Mouse (Mus musculus) cerebellum, adult 11-12 months (tissue): ENCODE data around the gene Med26.

Experiments
- DNase-seq: peaks from one replicate; pipeline ENCODE4 v3.0.0; 2022

Gene Med26

DNA sequence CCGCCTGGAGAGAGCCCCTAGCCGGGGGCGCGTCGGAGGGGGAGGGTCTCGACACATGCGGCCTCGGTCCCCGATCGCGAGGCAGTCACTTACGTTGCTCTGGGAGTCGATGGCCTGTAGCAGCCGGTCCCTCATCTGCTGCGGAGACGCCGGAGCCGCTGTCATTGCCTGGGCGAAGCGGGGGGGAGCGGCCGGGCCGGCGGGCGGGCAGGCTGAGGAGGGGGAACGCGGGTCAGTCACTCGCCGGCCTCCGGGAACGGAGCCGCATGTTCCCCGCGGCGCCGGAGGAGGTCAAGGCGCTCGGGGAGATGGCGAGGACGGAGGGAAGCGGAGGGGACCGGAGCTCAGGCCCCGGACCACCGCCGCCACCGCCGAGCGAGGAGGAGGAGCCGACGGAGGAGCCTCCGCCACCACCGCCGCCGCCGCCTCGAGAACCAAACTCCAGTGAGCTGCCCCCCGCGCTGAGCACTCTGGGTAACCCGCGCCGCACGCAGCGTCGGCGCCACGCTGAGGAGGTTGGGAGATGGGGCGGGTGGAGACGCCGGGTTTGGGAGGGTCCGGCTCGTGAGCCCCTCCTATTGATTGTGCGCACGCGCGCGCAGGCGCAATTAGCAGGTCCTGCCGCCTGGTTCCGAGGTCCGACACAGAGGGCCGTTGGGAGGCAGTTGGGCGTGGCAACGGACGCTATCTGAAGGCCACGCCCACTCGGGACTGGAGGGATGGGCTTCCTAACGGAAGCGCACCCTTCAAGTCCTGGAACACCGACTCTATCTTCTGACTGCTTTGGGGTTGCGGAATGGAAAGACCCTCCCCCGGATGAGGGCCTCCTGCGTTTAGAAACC lies at the start of gene Med26:
TSS of gene Med26 (minus strand) at position 469 of the 842 bp plus-strand sequence.
- DNase-seq = peak; percentile 99

DNA sequence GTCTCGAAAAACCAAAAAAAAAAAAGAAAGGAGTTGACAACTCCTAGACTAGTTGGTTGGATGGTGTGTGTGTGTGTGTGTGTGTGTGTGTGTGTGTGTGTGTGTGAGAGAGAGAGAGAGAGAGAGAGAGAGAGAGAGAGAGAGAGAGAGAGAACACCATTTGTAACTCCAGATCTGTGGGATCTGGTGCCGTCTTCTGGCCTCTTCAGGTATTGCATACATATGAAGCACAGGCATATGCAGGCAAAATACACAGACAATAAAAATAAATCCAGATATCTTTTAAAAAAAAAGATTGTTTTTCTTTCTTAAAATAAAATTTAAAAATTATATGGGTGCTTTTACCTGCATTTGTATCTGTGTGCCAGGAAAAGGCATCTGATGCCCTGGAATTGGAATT lies 42.1 kb upstream of the Med26 start:
- DNase-seq = no peak

DNA sequence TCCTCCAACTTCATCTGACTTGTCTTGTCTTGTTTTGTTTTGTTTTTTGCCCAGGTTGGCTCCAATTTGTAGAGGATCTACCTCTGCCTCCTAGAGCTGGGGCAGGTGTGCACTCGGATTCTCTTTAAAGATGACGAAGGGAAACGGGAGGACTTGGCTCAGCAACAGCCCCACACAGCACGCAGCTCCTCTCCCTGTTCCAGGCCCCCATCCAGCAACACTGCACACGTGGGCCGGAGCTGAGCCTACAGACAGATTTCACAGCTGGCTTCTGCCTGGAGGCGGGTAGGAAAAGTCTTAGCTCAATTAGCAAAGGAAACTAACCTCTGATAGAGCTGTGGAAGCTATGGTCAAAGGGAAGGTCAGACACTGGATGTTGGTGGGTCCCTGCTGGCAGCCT lies 41.2 kb upstream of the Med26 start:
- no peak for DNase-seq

DNA sequence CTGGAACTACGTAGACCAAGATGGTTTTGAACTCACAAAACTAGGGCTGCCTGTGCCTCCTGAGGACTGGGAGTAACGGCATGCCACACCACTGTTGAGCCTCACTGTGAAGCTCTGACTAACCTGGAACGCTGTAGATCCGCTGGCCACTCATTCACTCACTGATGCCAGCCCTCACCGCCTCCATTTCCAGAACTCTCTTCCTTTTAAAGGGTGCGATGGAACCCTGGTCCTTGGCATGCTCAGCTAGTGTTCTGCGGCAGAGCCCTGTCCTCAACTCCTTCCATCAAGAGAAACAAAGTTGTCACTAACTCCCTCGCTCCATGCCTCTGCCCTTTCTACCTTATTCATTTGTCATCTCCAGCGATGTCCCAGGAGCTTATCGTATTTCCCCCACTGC lies 40.8 kb upstream of the Med26 start:
- no peak for DNase-seq

DNA sequence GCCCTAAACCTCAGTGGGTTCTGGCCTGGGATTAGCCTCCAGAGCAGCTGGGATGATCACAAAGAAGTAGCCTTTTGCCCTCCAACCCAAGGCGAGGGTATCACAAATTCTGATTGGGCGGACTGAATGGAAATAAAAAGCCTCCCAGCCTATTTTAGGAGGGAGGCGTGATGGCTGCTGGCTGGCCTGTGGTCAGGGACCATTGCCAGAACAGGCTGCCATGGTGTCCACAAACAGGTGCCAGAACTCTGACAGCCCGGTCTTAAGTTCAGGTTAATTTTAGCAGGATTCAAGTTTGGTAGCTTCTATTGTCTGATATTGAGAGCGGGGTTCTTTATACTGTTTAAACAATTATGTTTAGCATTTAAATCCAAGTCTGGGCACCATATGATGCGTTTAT lies 39.7 kb upstream of the Med26 start:
- DNase-seq = peak; percentile 41

DNA sequence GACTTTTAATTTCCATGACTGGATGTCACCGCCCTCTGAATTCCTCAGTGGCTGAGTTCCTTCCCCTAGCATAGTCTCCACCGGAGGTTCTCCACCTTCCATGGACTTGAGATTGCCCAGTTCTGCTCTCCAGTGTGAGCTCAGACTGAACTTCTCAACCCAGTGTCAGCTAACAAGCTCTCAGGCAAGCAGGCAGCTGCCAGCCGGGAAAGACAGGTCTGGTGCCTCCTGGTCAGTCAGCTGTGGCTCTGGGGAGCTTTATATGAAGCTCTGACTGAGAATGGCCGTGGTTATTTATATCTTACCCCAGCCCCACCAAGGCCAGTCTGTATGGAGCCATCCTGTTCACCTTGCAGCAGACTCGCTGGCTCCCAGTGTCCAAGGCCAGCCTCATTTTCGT lies 36.3 kb upstream of the Med26 start:
- no peak for DNase-seq

DNA sequence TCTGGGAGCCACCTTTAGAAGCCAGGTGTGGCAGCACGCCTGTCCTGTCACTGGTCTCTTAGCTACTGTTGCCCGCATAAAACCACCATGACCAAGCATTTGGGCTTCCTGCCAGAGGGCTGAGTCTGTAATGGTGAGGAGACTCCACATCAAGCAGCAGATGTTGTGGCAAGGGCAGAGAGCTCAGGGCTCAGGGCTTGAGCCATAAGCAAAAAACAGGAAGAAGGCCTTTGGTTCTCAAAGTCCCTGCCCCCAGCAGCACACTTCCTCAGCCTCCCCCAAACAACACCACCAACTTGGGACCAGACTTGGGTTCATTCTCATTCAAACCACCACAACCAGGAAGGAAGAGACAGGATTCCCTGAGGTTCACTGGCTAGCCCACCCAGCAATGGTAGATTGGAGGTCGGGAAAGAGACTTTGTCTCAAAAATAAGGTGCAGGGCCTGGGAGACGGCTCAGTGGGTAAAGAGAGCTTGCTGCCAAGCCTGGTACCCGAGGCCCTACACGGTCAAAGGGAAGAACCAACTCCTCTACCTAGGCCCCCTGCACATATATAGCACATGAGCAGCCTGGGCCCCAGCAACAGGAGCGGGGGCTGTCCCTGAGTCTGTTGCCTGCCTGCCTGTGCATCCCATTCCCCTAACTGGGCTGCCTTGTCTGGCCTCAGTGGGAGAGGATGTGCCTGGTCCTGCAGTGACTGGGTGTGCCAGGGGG lies 35.1 kb upstream of the Med26 start:
- no peak for DNase-seq

DNA sequence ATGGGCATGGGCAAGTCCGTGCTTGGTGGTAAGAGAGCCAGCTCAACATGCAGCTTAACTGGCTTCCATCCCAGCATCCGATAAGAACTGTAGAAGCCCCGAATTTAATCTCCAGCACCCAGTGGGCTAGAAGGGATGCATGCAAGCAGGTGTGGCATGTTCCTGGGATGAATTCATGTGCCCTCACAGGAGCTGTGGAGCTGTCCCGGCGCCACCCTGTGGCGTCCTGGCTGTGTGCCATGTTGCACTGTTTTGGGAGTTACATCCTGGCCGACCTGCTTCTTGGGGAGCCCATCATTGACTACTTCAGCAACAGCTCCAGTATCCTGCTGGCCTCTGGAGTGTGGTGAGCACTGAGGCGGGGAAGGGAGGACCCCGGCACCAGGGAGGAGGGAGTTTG lies 31.3 kb upstream of the Med26 start:
- DNase-seq = no peak

DNA sequence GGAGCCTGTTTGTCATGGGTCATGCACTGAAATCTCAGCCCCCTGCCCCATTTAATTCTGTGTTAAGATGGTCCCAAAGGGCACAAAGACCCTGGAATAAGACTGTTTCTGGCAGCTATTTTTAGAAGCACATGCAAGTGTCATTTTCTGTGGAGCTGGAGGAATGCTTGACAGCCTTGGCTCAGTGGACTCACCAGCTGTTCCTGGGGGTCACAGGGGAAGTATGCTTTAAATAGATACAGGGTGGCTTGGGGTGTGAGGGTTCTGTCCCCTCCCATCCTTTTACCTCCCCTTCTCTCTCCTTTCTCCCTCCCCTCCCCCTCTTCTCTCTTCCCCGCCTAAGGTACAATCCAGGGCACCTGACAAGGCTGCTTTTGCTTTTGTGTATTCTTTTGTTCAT lies 29.9 kb upstream of the Med26 start:
- no peak for DNase-seq

DNA sequence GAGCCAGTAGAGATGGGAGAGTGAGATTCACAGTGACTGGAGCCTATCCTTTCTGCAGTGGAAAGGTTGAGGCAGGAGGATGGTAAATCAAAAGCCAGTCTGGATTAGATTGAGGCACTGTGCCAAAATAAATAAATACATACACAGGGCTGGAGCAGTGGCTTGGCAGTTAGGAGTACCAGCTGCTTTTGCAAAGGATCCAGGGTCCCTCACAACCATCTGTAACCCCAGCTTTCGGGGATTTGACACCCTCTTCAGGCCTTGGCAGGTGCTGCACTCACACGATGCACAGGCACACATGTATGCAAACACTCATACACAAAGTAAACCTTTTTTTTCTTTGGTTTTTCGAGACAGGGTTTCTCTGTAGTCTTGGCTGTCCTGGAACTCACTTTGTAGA lies 29.2 kb upstream of the Med26 start:
- DNase-seq = no peak

DNA sequence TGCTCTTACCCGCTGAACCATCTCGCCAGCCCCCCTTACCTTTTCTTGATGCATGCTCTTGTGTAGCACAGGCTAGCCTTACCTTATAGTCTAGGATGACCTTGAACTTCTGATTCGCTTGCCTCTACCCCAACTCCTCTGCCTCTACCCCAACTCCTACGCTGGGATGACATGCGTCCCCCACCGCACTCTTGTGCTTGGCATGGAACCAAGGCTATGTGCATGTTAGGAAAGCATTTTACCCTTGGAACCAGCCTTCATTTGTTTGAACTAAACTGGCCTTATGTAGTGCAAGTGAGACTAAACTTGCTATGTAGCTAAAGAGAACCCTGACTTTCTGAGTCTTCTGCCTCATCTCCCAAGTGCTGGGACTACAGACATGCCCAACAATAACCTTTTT lies 27.8 kb upstream of the Med26 start:
- no peak for DNase-seq

DNA sequence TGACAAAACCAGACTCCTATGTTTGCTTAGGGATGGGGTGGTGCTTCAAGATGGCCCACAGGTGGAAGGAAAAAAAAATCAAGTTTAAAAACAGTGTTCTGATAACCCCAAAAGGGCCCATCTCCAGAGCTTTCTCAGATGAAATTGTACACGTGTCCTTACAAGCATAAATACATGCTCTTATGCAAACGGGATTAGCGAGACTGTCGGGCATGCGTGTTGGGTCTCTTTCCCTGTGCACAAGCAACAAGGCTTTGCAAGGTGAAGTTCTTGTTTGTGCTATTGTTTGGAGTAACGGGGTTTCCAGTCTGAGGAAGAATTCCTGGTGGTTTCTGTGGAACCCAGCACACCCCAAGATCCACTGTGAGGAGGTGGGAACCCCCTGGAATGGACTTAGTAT lies 25.4 kb upstream of the Med26 start:
- no peak for DNase-seq

DNA sequence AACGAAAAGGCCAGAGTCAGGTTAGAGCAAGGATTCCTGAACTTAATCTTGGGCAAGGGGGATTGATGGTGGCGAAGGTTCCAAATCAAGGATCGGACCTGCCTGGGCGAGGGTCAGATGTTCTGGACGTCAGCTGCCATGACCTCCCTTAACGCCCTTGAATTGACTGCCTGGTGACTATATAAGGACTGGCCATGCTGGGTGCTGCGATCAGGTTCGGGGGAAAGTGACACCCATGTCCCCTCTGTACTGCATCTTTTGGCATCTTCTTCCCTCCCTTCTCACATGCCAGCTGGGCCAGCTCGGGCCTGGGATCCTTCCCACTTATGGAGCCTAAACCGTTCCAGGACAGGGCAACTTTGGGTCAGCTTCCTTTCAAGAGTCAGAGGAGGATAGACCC lies 24.4 kb upstream of the Med26 start:
- peak; percentile 60 for DNase-seq

DNA sequence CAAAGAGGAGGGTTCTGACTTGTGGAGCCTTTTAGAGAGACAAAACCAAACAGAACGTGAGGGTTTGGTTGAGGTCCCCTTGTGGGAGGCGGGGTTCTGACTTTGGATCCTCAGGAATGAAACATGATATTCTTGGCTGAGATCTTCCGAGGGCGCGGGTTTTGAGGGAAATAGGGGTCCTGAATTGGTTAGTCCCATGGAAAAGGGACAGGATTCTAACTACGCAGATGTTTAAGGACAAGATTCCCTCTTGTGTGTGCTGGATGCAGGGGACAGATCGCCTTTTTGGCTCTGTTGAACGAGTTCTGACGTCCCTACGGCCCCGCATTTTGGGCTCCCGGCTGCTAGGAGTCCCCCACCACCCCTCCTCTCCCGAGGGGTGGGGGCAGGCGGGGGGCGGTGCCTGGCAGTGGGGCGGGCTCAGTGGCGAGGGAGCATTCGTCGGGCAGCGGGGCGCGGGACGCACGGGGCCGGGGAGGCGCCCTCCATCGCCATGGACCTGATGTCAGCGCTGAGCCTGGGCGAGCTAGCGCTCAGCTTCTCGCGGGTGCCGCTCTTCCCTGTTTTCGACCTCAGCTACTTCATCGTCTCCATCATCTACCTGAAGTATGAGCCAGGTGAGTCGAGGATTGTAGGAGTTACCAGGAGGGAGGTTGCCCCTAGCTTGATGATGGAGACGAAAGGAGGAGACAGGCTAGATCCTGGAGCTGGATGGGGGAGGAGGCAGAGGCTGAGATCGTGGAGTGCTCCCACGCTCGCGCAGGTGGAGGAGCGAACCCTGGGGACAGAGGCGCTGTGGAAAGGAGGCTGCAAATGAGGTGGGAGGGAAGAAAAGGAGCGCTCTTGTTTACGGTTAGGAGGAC lies 23.8 kb upstream of the Med26 start, which contains the start of gene Tmem38a:
TSS of gene Tmem38a (plus strand) at position 445 of the 863 bp plus-strand sequence.
- DNase-seq = peak; percentile 81

DNA sequence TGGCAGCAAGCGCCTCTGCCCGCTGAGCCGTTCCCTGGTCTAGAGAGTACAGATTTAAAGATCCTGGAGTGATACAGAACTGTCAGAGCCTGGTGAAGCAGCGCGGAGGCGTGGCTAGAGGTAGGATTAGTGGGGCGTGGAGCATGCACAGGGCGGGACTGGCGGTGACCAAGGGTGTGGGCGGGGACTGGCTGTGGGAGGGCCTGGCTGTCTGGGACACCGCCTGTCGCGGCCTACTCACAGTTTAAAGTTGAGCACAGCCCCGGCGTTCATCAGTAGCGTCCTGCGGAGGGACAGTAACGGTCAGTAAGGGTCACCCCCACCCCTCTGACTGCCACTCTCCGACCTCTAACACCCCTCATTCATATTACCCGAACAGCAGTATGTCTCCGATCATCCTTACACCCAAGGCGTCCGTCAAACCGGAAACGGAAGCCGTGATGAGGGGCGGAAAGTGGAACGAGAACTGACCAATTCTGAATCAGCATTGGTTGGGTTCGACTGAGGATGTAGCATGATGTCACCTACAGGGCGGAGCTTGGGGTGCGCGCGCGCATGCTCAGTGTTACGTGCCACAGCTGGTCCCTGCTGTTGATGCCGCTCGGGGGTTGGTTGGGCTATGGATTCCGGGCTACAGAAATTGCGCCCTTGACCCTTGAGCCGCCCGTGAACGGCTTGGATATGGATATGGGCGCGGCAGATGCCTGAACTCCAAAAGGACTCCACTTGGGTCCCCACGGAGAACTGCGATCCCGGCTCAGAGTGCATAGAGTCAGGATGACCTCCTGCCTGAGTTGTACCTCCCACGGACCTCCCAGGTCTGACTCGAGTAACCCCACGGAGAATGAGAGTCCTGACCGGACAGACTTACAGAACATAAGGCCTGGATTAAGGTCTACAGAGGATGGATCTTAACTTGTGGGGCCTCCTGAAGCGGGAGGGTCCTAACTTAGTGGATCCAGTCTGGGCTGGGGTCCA lies 22.9 kb upstream of the Med26 start, which contains the start of gene Smim7:
TSS of gene Smim7 (minus strand) at position 456 of the 978 bp plus-strand sequence.
- DNase-seq = peak; percentile 97

DNA sequence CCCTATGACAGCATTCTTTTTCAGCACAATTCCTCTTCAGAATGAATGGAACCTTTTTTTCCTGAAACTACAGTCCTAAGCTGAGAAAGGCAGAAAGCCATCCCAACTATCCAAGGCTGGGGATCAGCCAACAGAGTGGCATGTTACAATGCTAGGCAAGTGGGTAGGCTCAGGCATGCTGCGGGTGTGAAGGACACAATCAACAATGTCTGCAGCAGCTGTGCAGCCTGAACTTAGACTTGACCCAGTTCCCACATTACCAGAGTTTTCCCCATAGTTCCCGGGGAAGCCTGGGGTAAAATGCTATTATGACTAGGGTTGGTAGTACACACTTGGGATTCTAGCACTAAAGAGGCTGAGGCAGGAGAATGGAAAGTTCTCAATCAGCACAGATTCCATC lies 17.9 kb upstream of the Med26 start:
- DNase-seq = no peak

DNA sequence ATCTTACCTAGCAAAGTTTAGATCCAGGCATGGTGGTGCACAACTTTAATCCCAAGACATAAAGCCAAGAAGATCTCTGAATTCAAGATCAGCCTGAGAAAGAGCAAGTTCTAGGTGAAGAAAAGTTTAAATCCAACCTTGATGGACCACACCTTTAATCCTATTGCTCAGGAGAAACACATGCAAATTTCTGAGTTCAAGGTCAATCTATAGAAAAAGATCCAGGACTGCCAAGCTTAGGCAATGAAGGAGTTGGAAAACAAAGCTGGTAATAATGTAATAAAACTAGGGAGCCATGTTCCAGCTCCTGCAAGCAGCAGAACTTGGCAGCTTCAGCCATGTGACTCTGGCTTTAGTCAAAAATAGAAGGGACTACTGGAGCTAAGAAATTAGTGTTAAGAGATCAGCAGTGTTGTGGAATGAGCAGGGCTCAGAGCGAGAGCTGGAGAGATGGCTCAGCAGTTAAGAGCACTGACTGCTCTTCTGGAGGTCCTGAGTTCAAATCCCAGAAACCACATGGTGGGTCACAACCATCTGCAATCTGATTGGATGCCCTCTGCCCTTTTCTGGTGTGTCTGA lies 13.1 kb upstream of the Med26 start:
- no peak for DNase-seq

DNA sequence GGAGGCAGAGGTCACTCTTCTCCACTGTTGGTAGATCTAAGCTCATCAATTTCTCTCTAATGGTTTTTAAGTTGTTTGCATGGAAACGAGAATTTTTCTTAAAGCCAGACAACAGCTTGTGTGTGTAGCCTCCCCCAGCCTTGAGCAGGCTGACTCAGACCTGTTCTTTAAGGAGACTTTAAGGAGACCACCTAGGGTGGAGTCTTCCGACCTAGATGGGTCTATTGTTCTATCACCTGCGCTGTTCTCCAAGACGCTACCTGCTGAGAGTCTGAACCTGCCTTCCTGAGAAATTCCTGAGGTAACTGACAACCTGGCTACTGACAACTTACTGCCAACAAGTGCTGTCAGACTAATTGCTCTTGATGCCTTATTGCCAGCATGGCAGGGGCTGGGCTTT lies 7.7 kb upstream of the Med26 start:
- DNase-seq = no peak

DNA sequence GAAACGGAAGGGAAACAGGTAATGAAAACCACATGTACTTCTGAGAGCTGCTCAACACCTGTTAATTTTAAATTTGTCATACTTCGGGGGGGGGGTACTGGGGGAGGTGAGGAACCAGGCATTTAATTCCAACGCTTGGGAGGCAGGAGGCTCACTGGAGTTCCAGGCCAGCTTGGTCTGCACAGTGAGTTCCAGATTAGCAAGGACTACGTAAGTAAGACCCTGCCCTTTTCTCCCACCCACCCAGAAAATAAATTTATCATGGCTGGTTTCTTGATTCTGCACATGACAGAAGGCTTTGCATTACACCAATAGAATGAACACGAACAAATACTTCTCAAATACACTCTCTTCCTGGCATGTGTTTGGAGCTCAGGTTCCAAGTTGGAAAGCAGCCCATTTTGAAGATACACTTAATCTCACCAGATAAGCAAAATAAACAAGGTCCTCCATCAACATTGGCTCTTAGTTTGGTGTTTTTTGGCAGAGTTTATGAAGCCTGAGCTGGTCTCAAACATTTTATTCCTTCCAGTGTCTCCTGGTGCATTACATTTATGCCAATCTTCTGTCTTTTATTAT lies 1.3 kb upstream of the Med26 start:
- DNase-seq = no peak

DNA sequence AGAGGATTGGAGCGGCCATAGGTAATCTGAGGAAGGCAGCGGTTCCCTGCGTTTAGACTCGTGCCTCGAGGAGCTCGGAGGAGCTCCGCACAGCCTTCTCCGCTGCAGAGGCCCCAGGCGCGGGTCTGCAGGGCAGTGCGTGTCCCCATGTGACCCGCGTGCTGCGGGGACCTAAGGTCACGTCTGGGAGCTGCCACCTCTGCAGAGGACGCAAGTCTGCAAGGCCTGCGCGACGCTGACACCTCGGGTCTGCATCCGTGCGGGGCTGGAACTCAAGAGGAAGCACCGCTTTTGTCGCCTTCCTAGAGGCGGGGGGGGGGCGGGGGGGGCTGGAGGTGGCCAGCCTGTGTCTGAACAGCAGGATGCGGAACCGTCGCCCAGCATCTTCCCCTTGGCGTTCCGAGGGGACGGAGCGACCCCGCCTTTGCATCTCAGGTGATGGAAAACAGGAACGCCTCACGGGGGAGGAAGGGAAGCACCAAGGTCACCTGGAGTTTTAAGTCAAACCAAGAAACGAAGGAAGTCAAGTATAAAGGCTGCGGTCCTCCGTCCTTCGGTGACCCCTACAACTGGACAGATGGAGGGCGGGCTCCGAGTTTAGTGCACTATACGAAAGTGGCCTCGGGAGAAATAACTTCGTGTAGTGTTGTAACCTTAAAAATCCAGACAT lies 709 bp upstream of the Med26 start:
- DNase-seq = no peak
